Mouse (Mus musculus) liver, embryonic 15.5 days (tissue): Measurements from ENCODE around the gene Spag7. TPM values are rescaled to one million over a fixed set of nuclear protein-coding genes. Genes with fewer than 3 reads are reported as not detected.

Source experiments
- ATAC-seq: fragments of 200-750 bp; cut with Nextera tagmentation; 2 replicates; pipeline ENCODE4 v1.8.0; 2017; ENCODE audit warnings: moderate number of reproducible peaks, mild to moderate bottlenecking, moderate library complexity; ENCODE audit not compliant: insufficient read depth
- H3K27ac ChIP-seq: fragments of 300-500 bp; sonication (generic); replicated peaks from 2 replicates; pipeline ENCODE4 v1.5.1; 2015; ENCODE audit warnings: mild to moderate bottlenecking, inconsistent platforms
- H3K27me3 ChIP-seq: fragments of 300-500 bp; sonication (generic); 2 replicates; pipeline ENCODE4 v1.6.1; 2015; ENCODE audit warnings: mild to moderate bottlenecking, inconsistent platforms
- H3K36me3 ChIP-seq: fragments of 300-500 bp; sonication (generic); replicated peaks from 2 replicates; pipeline ENCODE4 v1.6.1; 2015; ENCODE audit warnings: moderate library complexity, mild to moderate bottlenecking, inconsistent platforms
- H3K4me1 ChIP-seq: fragments of 300-500 bp; sonication (generic); replicated peaks from 2 replicates; pipeline ENCODE4 v1.6.1; 2015; ENCODE audit warnings: inconsistent platforms
- H3K4me2 ChIP-seq: fragments of 300-500 bp; sonication (generic); 2 replicates; pipeline ENCODE4 v1.6.1; 2015; ENCODE audit warnings: moderate library complexity, mild to moderate bottlenecking, inconsistent platforms
- H3K4me3 ChIP-seq: fragments of 300-500 bp; sonication (generic); replicated peaks from 2 replicates; pipeline ENCODE4 v1.5.1; 2015; ENCODE audit warnings: mild to moderate bottlenecking, inconsistent platforms
- H3K9ac ChIP-seq: fragments of 300-500 bp; sonication (generic); 2 replicates; pipeline ENCODE4 v1.6.1; 2015; ENCODE audit warnings: moderate library complexity, mild to moderate bottlenecking, inconsistent platforms
- H3K9me3 ChIP-seq: fragments of 300-500 bp; sonication (generic); replicated peaks from 2 replicates; pipeline ENCODE4 v1.6.1; 2016; ENCODE audit warnings: inconsistent platforms
- WGBS: fragments of 180-500 bp; shearing (Covaris S2); methylation state at CpG from one replicate; pipeline ENCODE4 v1.1.7; 2015; ENCODE audit warnings: mixed read lengths; ENCODE audit not compliant: insufficient replicate concordance; 5-methylcytosine and 5-hydroxymethylcytosine counted together
- polyA plus RNA-seq: library from polyadenylated mRNA; unstranded; fragments of >200 nt; fragmentation: Nextera tagmentation; extraction: Ambion mirVana; gene quantifications from 2 replicates; pipeline ENCODE4 v1.2.1, GENCODE M21; 2015

The Spag7 gene
- polyA plus RNA-seq, 1 experiment from 2014 or later, result 55.1 TPM

- no peaks in the 10 kb centered on the region for H3K9me3 ChIP-seq
- H3K27ac ChIP-seq, result no peak overlapping the region
- no peaks in the 10 kb centered on the region for H3K27me3 ChIP-seq
- ATAC-seq, result no peak
- no peak overlapping the region for H3K4me3 ChIP-seq
- H3K9ac ChIP-seq, result no peak overlapping the region
- H3K4me1 ChIP-seq, result peaks cover 26% of the 10 kb centered on the region
- H3K4me2 ChIP-seq, result no peak overlapping the region
- peaks cover 27% of the 10 kb centered on the region for H3K36me3 ChIP-seq
- WGBS, result 75% methylated on average over 12 of the region's 12 CpGs
Measured at GRCm38 (mm10) chr11:70681170-70681569, 12.0 kb upstream of the Spag7 start.

GRCm38 (mm10) chr11:70679894-70680293 lies 10.7 kb upstream of the Spag7 start:
- no peak for ATAC-seq
- H3K27ac ChIP-seq, result peak overlapping the region; percentile 14; the same call in 1 of the 2 replicates

GRCm38 (mm10) chr11:70679361-70679760 lies 10.1 kb upstream of the Spag7 start:
- no peaks in the 10 kb centered on the region for H3K27me3 ChIP-seq
- no peak for ATAC-seq
- no peak overlapping the region for H3K4me3 ChIP-seq
- H3K36me3 ChIP-seq, result peaks cover 30% of the 10 kb centered on the region
- H3K9me3 ChIP-seq, result no peaks in the 10 kb centered on the region
- H3K9ac ChIP-seq, result no peak overlapping the region
- peak overlapping the region; percentile 64; the same call in 1 of the 2 replicates for H3K27ac ChIP-seq
- peaks cover 26% of the 10 kb centered on the region for H3K4me1 ChIP-seq
- WGBS, result 81% methylated on average over 8 of the region's 8 CpGs
- H3K4me2 ChIP-seq, result no peak overlapping the region

More at GRCm38 (mm10) chr11:70679894-70680293, 10.7 kb upstream of the Spag7 start:
- Histone ChIP-seq H3K4me3 (no peak overlapping the region), H3K4me1 (peaks cover 26% of the 10 kb centered on the region), H3K9ac (no peak overlapping the region), H3K9me3 (no peaks in the 10 kb centered on the region), H3K36me3 (peaks cover 30% of the 10 kb centered on the region), H3K4me2 (no peak overlapping the region), H3K27me3 (no peaks in the 10 kb centered on the region)
- 35% methylated on average over 8 of the region's 8 CpGs for WGBS

GRCm38 (mm10) chr11:70678576-70678975 lies 9.4 kb upstream of the Spag7 start:
- Histone ChIP-seq H3K27me3 (no peaks in the 10 kb centered on the region), H3K27ac (peak overlapping the region; percentile 73), H3K4me1 (peaks cover 26% of the 10 kb centered on the region), H3K9me3 (no peaks in the 10 kb centered on the region), H3K36me3 (peaks cover 36% of the 10 kb centered on the region), H3K4me3 (no peak overlapping the region), H3K9ac (no peak overlapping the region), H3K4me2 (no peak overlapping the region)
- ATAC-seq, result peak; percentile 54
- 73% methylated on average over 2 of the region's 2 CpGs for WGBS

- no peak overlapping the region for H3K4me2 ChIP-seq
- H3K27ac ChIP-seq, result peak overlapping the region; percentile 73
- H3K36me3 ChIP-seq, result peaks cover 32% of the 10 kb centered on the region
- H3K27me3 ChIP-seq, result no peaks in the 10 kb centered on the region
- H3K9ac ChIP-seq, result no peak overlapping the region
- no peaks in the 10 kb centered on the region for H3K9me3 ChIP-seq
- H3K4me1 ChIP-seq, result peaks cover 26% of the 10 kb centered on the region
- no peak overlapping the region for H3K4me3 ChIP-seq
- peak; percentile 61 for ATAC-seq
- WGBS, result 61% methylated on average over 9 of the region's 9 CpGs
Measured at GRCm38 (mm10) chr11:70678092-70678491, 8.9 kb upstream of the Spag7 start.

GRCm38 (mm10) chr11:70674501-70674900 lies 5.3 kb upstream of the Spag7 start:
- Histone ChIP-seq H3K9ac (no peak overlapping the region), H3K4me1 (peaks cover 32% of the 10 kb centered on the region), H3K27ac (no peak overlapping the region), H3K27me3 (no peaks in the 10 kb centered on the region), H3K36me3 (peaks cover 23% of the 10 kb centered on the region; the same call in 1 of the 2 replicates), H3K4me3 (no peak overlapping the region), H3K9me3 (no peaks in the 10 kb centered on the region), H3K4me2 (no peak overlapping the region)
- no peak for ATAC-seq
- WGBS, result 55% methylated on average over 11 of the region's 11 CpGs

GRCm38 (mm10) chr11:70674014-70674413 lies 4.8 kb upstream of the Spag7 start:
- no peak overlapping the region for H3K4me2 ChIP-seq
- H3K36me3 ChIP-seq, result peaks cover 23% of the 10 kb centered on the region; the same call in 1 of the 2 replicates
- WGBS, result 85% methylated on average over 6 of the region's 6 CpGs
- H3K27me3 ChIP-seq, result no peaks in the 10 kb centered on the region
- no peaks in the 10 kb centered on the region for H3K9me3 ChIP-seq
- H3K4me1 ChIP-seq, result peaks cover 28% of the 10 kb centered on the region
- no peak overlapping the region for H3K4me3 ChIP-seq
- no peak for ATAC-seq
- H3K27ac ChIP-seq, result no peak overlapping the region
- no peak overlapping the region for H3K9ac ChIP-seq

GRCm38 (mm10) chr11:70671333-70672047 lies 2.3 kb upstream of the Spag7 start:
- peaks cover 41% of the 10 kb centered on the region for H3K4me1 ChIP-seq
- no peak overlapping the region for H3K9ac ChIP-seq
- peaks cover 24% of the 10 kb centered on the region; the same call in 1 of the 2 replicates for H3K36me3 ChIP-seq
- H3K27me3 ChIP-seq, result no peaks in the 10 kb centered on the region
- no peak overlapping the region for H3K27ac ChIP-seq
- H3K4me3 ChIP-seq, result no peak overlapping the region
- no peaks in the 10 kb centered on the region for H3K9me3 ChIP-seq
- 76% methylated on average over 16 of the region's 16 CpGs for WGBS
- H3K4me2 ChIP-seq, result no peak overlapping the region
- ATAC-seq, result no peak

- peaks cover 47% of the 10 kb centered on the region for H3K4me1 ChIP-seq
- peak overlapping the region; percentile 78 for H3K9ac ChIP-seq
- no peaks in the 10 kb centered on the region for H3K27me3 ChIP-seq
- no peak for ATAC-seq
- 55% methylated on average over 14 of the region's 14 CpGs for WGBS
- peak overlapping the region; percentile 98 for H3K27ac ChIP-seq
- peaks cover 26% of the 10 kb centered on the region; the same call in 1 of the 2 replicates for H3K36me3 ChIP-seq
- peak overlapping the region; percentile 98 for H3K4me2 ChIP-seq
- H3K9me3 ChIP-seq, result no peaks in the 10 kb centered on the region
- H3K4me3 ChIP-seq, result peak overlapping the region; percentile 79
Measured at GRCm38 (mm10) chr11:70670483-70670882, 1.3 kb upstream of the Spag7 start.

GRCm38 (mm10) chr11:70669582-70670345 lies 548 bp upstream of the Spag7 start:
- H3K9ac ChIP-seq, result peak overlapping the region; percentile 78
- peak; percentile 0; the same call in 1 of the 2 replicates for ATAC-seq
- H3K36me3 ChIP-seq, result peaks cover 33% of the 10 kb centered on the region
- no peaks in the 10 kb centered on the region for H3K27me3 ChIP-seq
- H3K4me2 ChIP-seq, result peak overlapping the region; percentile 98
- H3K4me1 ChIP-seq, result peaks cover 47% of the 10 kb centered on the region
- whole genome bisulfite sequencing, result under 1% methylated on average over 31 of the region's 31 CpGs
- peak overlapping the region; percentile 98 for H3K27ac ChIP-seq
- peak overlapping the region; percentile 79 for H3K4me3 ChIP-seq
- no peaks in the 10 kb centered on the region for H3K9me3 ChIP-seq

GRCm38 (mm10) chr11:70668335-70668770 lies 863 bp downstream of the Spag7 start:
- Histone ChIP-seq H3K27me3 (no peaks in the 10 kb centered on the region), H3K9me3 (no peaks in the 10 kb centered on the region), H3K4me3 (peak overlapping the region; percentile 79), H3K4me1 (peaks cover 47% of the 10 kb centered on the region), H3K4me2 (peak overlapping the region; percentile 98), H3K9ac (peak overlapping the region; percentile 78), H3K27ac (peak overlapping the region; percentile 98), H3K36me3 (peaks cover 41% of the 10 kb centered on the region)
- ATAC-seq, result peak; percentile 67
- WGBS, result 2% methylated on average over 15 of the region's 15 CpGs
